Mouse (Mus musculus): Measurements from ENCODE around the gene Gm38394. TPM values are rescaled to one million over a fixed set of nuclear protein-coding genes. Genes with fewer than 3 reads are reported as not detected.
"Not testable (repeated sequence)": the region's sequence is repeated elsewhere in the genome, so short reads cannot be mapped to it uniquely, and the experiment has no call there.

The Gm38394 gene
- 79.1 and 81.1 TPM in 2 replicates for polyA plus RNA-seq (2011; ENCODE audit: insufficient read depth, insufficient read length, low read depth, missing spikeins)

GRCm38 (mm10) chr1:133661203-133661933 lies at the start of gene Gm38394:
TSS of gene Gm38394 (minus strand) at chr1:133661318.
- Histone ChIP-seq H3K4me1 (ENCODE audit: control insufficient read depth, insufficient read depth, low read length) (peaks cover 9% of the 10 kb centered on the region), H3K4me3 (ENCODE audit: low read depth, low read length) (peak within 1 kb of the TSS; percentile 87), H3K27ac (ENCODE audit: insufficient read depth, low read length) (peak within 1 kb of the TSS; percentile 83), H3K9me3 (replicated peaks; ENCODE audit: control insufficient read depth, insufficient read depth, low read length, poor library complexity, severe bottlenecking) (no peaks in the 10 kb centered on the region), H3K36me3 (ENCODE audit: control insufficient read depth, insufficient read depth, low read length, poor library complexity, severe bottlenecking) (peaks cover 37% of the 10 kb centered on the region), H3K9ac (ENCODE audit: low read depth, poor library complexity, severe bottlenecking) (peak within 1 kb of the TSS; percentile 97), H3K27me3 (ENCODE audit: control insufficient read depth, insufficient read depth, low read length, poor library complexity, severe bottlenecking) (no peaks in the 10 kb centered on the region)
- peak; percentile 16 for TF ChIP-seq POLR2A (IDR thresholded peaks at IDR 0.05; ENCODE audit: insufficient read depth, low read length)
- TF ChIP-seq EP300 (IDR thresholded peaks at IDR 0.05; ENCODE audit: insufficient read depth, low read depth, low read length) = peak; percentile 58; the same call in 1 of the 2 replicates
- TF ChIP-seq CTCF (IDR thresholded peaks at IDR 0.05; ENCODE audit: low read depth, low read length) = no peak

- peaks cover 2% of the 10 kb centered on the region for H3K4me1 ChIP-seq (ENCODE audit: control insufficient read depth, insufficient read depth, low read length)
- peak overlapping the region; percentile 34 for H3K27ac ChIP-seq (ENCODE audit: insufficient read depth, low read length)
- no peaks in the 10 kb centered on the region for H3K27me3 ChIP-seq (ENCODE audit: control insufficient read depth, insufficient read depth, low read length, poor library complexity, severe bottlenecking)
- H3K4me3 ChIP-seq (ENCODE audit: low read depth, low read length) = no peak overlapping the region
- no peak overlapping the region for H3K9ac ChIP-seq (ENCODE audit: low read depth, poor library complexity, severe bottlenecking)
- TF ChIP-seq EP300 (IDR thresholded peaks at IDR 0.05; ENCODE audit: insufficient read depth, low read depth, low read length) = no peak
- TF ChIP-seq POLR2A (IDR thresholded peaks at IDR 0.05; ENCODE audit: insufficient read depth, low read length) = no peak
- H3K36me3 ChIP-seq (ENCODE audit: control insufficient read depth, insufficient read depth, low read length, poor library complexity, severe bottlenecking) = no peaks in the 10 kb centered on the region
- no peaks in the 10 kb centered on the region for H3K9me3 ChIP-seq (replicated peaks; ENCODE audit: control insufficient read depth, insufficient read depth, low read length, poor library complexity, severe bottlenecking)
Observed at GRCm38 (mm10) chr1:133710895-133711294, 49.8 kb upstream of the Gm38394 start.

- Histone ChIP-seq H3K9me3 (replicated peaks; ENCODE audit: control insufficient read depth, insufficient read depth, low read length, poor library complexity, severe bottlenecking) (no peaks in the 10 kb centered on the region), H3K27ac (ENCODE audit: insufficient read depth, low read length) (no peak overlapping the region), H3K9ac (ENCODE audit: low read depth, poor library complexity, severe bottlenecking) (no peak overlapping the region), H3K27me3 (ENCODE audit: control insufficient read depth, insufficient read depth, low read length, poor library complexity, severe bottlenecking) (no peaks in the 10 kb centered on the region), H3K4me1 (ENCODE audit: control insufficient read depth, insufficient read depth, low read length) (peaks cover 2% of the 10 kb centered on the region), H3K36me3 (ENCODE audit: control insufficient read depth, insufficient read depth, low read length, poor library complexity, severe bottlenecking) (no peaks in the 10 kb centered on the region), H3K4me3 (ENCODE audit: low read depth, low read length) (0 out of 2 replicates have a peak overlapping the region, but pooled peaks have one; percentile 0)
- TF ChIP-seq EP300 (IDR thresholded peaks at IDR 0.05; ENCODE audit: insufficient read depth, low read depth, low read length) = no peak
- TF ChIP-seq POLR2A (IDR thresholded peaks at IDR 0.05; ENCODE audit: insufficient read depth, low read length) = no peak
- no peak for TF ChIP-seq CTCF (IDR thresholded peaks at IDR 0.05; ENCODE audit: low read depth, low read length)
Observed at GRCm38 (mm10) chr1:133709292-133709691, 48.2 kb upstream of the Gm38394 start.

- H3K9me3 ChIP-seq (replicated peaks; ENCODE audit: control insufficient read depth, insufficient read depth, low read length, poor library complexity, severe bottlenecking); H3K27me3 ChIP-seq (ENCODE audit: control insufficient read depth, insufficient read depth, low read length, poor library complexity, severe bottlenecking); H3K4me1 ChIP-seq (ENCODE audit: control insufficient read depth, insufficient read depth, low read length); H3K27ac ChIP-seq (ENCODE audit: insufficient read depth, low read length); H3K36me3 ChIP-seq (ENCODE audit: control insufficient read depth, insufficient read depth, low read length, poor library complexity, severe bottlenecking); H3K4me3 ChIP-seq (ENCODE audit: low read depth, low read length); H3K9ac ChIP-seq (ENCODE audit: low read depth, poor library complexity, severe bottlenecking): not testable (repeated sequence)
- peak; percentile 38 for TF ChIP-seq CTCF (IDR thresholded peaks at IDR 0.05; ENCODE audit: low read depth, low read length)
Observed at GRCm38 (mm10) chr1:133701824-133702223, 40.7 kb upstream of the Gm38394 start.

- H3K27ac ChIP-seq (ENCODE audit: insufficient read depth, low read length) = no peak overlapping the region
- no peak overlapping the region for H3K4me3 ChIP-seq (ENCODE audit: low read depth, low read length)
- no peaks in the 10 kb centered on the region for H3K9me3 ChIP-seq (replicated peaks; ENCODE audit: control insufficient read depth, insufficient read depth, low read length, poor library complexity, severe bottlenecking)
- TF ChIP-seq POLR2A (IDR thresholded peaks at IDR 0.05; ENCODE audit: insufficient read depth, low read length) = no peak
- no peak for TF ChIP-seq CTCF (IDR thresholded peaks at IDR 0.05; ENCODE audit: low read depth, low read length)
- no peak for TF ChIP-seq EP300 (IDR thresholded peaks at IDR 0.05; ENCODE audit: insufficient read depth, low read depth, low read length)
- H3K9ac ChIP-seq (ENCODE audit: low read depth, poor library complexity, severe bottlenecking) = no peak overlapping the region
- H3K4me1 ChIP-seq (ENCODE audit: control insufficient read depth, insufficient read depth, low read length) = peaks cover 7% of the 10 kb centered on the region
- H3K36me3 ChIP-seq (ENCODE audit: control insufficient read depth, insufficient read depth, low read length, poor library complexity, severe bottlenecking) = no peaks in the 10 kb centered on the region
- no peaks in the 10 kb centered on the region for H3K27me3 ChIP-seq (ENCODE audit: control insufficient read depth, insufficient read depth, low read length, poor library complexity, severe bottlenecking)
Observed at GRCm38 (mm10) chr1:133697935-133698620, 37.0 kb upstream of the Gm38394 start.

- H3K4me3 ChIP-seq (ENCODE audit: low read depth, low read length) = no peak overlapping the region
- no peaks in the 10 kb centered on the region for H3K9me3 ChIP-seq (replicated peaks; ENCODE audit: control insufficient read depth, insufficient read depth, low read length, poor library complexity, severe bottlenecking)
- H3K27ac ChIP-seq (ENCODE audit: insufficient read depth, low read length) = peak overlapping the region; percentile 37
- H3K9ac ChIP-seq (ENCODE audit: low read depth, poor library complexity, severe bottlenecking) = 0 out of 2 replicates have a peak overlapping the region, but pooled peaks have one; percentile 21
- TF ChIP-seq EP300 (IDR thresholded peaks at IDR 0.05; ENCODE audit: insufficient read depth, low read depth, low read length) = peak; percentile 92
- TF ChIP-seq CTCF (IDR thresholded peaks at IDR 0.05; ENCODE audit: low read depth, low read length) = no peak
- no peaks in the 10 kb centered on the region for H3K36me3 ChIP-seq (ENCODE audit: control insufficient read depth, insufficient read depth, low read length, poor library complexity, severe bottlenecking)
- peaks cover 14% of the 10 kb centered on the region for H3K4me1 ChIP-seq (ENCODE audit: control insufficient read depth, insufficient read depth, low read length)
- no peaks in the 10 kb centered on the region for H3K27me3 ChIP-seq (ENCODE audit: control insufficient read depth, insufficient read depth, low read length, poor library complexity, severe bottlenecking)
Observed at GRCm38 (mm10) chr1:133695901-133696300, 34.8 kb upstream of the Gm38394 start.
